Mouse (Mus musculus) gastrocnemius, postnatal 4 days (tissue): ENCODE results near the gene Ago4. TPM values are rescaled to one million over a fixed set of nuclear protein-coding genes. Genes with fewer than 3 reads are reported as not detected.

Experiments
- DNase-seq, 2 experiments: peaks; one replicate each; pipeline ENCODE4 v3.0.0; 2021 to 2022; ENCODE audit warnings: low spot score in 2 of 2, mixed read lengths in 2 of 2
- microRNA-seq: library from miRNA; unstranded; fragments of <30 nt; microRNA quantifications from one replicate; pipeline ENCODE4 v1.2.0, GENCODE M21; 2021
- total RNA-seq, 2 experiments: library from RNA; stranded (reverse); gene quantifications; 2 replicates each; pipeline ENCODE4 v1.2.3; 2021

Ago4 gene
- total RNA-seq, 2 experiments from 2014 or later = 2.9 to 3.2 TPM

DNA sequence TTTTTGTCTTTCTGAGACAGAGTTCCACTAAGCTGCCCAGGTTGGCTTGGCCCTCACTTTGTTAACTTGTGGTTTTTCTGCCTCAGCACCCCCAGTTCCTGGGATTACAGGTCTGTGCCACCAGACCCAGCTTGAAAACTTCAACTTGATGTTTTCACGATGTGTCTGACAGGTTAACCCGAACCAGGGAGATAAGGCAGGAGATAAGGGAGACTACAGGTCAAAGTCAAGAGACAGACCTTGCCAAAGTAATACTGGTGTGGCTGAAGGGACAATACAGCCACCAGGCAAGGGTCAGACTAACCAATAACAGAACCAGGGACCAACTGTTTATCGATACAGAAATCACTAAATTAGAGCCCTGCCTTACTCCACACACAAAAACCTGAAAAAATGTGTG, 53.0 kb downstream of the Ago4 start:
- DNase-seq = no peak

DNA sequence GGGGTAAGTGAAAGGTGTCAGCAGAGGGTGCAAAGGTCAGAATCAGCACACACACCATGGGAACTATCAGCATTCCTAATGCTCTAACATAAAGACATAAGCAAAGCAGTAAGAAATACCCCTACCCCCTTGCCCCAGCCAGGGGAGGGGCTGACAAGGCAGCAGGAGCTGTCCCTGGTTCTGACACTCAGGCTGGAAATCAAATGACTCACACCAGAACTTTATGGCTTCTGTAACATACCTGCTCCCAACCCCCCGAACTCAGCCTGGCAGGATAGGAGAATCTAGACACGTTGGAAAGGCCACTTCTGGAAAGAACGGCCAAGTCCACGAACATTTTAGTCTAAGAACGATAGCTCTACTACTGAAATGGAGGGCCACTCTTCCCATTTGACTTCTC, 60.2 kb downstream of the Ago4 start:
- DNase-seq = no peak

DNA sequence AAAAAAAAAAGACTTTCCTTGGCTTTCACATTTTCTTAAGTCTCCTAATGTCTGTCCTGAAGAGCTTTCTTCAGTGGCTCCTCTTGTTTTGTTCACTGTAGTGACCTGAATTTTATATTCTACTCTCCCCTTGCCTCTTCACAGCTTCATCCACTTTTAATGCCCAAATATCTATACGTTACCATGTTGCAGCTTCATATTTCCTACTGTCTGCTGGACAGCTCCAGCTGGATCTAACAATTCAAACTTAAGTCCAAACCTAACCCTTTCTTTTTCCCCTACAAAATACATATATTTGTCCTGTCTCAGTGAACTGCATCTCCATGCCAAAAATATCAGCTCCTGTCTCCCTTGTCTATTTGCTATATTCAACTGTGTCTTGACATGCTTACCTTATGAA, 63.9 kb downstream of the Ago4 start:
- DNase-seq = no peak

GRCm38 (mm10) chr4:126468925-126469324, 64.3 kb downstream of the Ago4 start:
- DNase-seq = no peak

DNA sequence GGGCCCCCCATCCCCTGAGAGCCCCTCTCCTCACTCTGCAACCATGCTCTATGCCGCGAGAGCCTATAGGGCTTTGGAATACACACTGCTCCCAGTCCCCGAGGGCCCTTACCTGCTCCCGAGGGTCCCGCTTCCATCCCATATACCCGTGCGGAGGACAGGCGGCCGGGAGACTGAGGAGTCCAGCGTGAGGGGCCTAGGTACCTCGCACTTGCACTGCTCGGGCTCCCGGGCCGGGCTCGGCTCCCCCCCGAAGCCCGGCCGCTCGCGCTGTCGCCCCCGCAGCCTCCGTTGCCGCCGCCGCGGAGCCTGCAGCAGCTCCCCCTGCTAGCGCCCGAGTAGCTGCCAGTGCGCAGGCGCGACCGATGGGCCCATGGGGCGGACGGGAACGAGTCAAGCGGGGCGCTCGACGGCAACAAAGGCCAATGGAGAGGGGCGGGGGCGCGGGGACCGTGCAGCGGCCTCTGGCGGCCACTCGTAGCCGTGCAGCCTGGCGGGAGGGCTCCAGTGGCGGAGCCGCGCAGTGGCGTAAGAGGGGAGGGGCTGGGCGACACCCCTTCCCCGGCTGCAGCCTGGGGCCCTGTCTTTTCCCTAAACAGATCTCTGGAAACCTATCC, 64.9 kb downstream of the Ago4 start, which contains the start of gene Ago1:
TSS of gene Ago1 (minus strand) at position 299 of the 617 bp plus-strand sequence.
- DNase-seq = peak; percentile 95 to 97

- DNase-seq = peak; percentile 24 to 50
Observed at GRCm38 (mm10) chr4:126467721-126468284, 65.5 kb downstream of the Ago4 start.

GRCm38 (mm10) chr4:126466251-126466750, 67.0 kb downstream of the Ago4 start:
- DNase-seq = no peak

DNA sequence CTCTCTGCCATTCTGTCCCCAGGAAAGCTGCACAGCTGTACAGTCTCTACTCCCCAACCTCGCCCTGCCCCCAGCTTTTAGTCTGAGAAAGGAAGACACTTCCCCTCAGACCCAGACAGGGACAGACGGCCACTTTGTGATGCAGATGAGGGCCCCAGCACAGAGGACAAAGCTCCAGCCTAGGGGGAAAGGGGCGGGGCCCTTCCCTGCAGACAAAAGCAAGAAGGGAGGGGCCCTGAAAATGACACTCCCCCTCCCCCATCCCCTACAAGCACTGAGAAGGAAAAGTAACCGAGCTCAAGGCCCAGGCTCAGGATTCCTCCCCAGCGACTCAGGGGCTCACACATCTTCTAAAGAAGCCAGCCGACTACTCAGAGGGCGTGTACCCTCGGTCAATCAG, 67.4 kb downstream of the Ago4 start:
- peak in 1 of 2 experiments; percentile 16 for DNase-seq

DNA sequence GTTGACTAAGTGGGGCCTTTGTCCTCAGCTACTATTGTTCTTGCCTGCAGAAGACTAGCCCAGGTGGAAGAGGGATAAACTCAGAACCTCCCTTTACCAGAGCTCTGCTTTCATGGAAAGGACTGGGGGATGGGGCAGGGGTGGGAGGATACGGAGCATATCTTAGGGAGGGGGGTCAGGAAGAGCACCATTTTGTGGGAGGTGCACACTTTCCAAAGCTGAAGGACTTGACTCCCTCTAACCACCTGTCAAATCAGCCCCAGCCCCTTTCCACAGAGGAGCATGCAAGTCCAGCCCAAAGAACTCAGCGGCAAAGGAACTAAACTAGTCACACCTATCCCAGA, 68.4 kb downstream of the Ago4 start:
- DNase-seq = no peak

GRCm38 (mm10) chr4:126464189-126464891, 68.9 kb downstream of the Ago4 start:
- no peak for DNase-seq

- DNase-seq = no peak
Observed at GRCm38 (mm10) chr4:126455441-126455840, 77.8 kb downstream of the Ago4 start.

DNA sequence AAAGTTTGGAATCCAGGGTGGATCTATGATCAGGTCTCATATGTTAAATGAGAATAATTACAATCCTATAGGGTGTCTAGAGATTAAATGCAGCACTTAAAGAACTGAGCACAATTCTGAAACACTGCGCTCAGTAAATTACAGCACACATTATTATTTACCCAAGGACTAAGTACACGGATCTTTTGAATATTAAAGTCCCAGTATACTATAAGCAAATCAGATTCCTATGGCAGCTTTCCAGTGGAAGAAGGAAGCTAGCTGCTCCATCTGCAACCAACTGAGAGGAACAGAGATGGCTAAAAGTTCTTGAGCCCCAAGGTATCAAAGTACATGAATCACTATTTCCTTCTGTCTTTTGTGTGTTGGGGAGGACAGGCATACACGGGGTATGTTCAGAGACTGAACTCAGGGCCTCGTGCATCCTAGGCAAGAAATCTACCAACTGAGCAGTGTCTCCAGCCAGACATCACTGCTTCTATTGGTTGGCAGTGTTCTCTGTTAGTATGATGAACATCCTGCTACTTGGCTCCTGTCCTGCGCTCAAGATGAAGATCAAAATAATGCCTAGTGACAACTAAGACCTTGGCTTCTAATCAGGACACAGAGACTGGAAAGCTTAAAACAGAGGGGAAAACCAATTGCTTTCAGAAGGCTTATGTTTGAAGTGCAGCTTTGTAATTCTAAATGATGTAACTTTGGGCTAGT, 78.6 kb downstream of the Ago4 start:
- no peak for DNase-seq

DNA sequence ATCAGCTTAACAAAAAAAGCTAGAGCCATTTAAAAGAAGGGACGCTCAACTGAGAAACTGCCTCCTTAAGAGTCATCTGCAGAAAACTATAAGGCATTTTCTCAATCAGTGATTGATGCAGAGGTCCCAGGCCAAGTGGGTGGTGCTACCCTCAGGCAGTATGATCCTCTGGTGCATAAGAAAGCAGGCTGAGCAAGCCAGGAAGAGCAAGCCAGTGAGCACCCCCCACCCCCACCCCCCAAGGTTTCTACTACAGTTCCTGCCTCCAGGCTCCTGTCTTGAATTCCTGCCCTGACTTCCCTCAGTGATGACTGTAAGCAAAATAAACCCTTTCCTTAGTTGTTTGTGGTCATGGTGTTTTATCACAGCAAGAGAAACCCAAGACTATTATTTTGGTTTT, 83.0 kb downstream of the Ago4 start:
- no peak for DNase-seq

- no peak for DNase-seq
Observed at GRCm38 (mm10) chr4:126447126-126447525, 86.1 kb downstream of the Ago4 start.

DNA sequence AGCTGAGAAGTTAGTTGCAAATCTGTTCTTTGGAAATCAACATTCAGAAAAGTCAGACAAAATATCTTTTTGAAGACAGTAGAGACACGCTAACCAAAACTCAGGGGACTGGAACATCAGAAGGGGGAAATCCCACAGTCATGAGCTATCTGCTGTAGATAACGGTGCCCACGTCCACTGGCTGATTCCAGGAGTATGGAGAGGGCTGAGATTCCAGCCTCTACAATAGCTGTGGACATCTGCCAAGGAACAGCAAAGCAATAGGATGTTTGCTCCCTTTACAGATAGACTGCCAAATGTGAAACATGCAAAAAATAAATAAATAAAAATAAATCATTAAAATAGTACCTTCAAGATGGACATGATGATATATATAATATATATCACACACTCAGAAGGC, 88.7 kb downstream of the Ago4 start:
- DNase-seq = no peak

Small RNA genes within 50 kb of the gene (microRNA-seq; reads per million reads assigned to microRNA genes)
- not detected for gene Mir7119

Other genes with a start within 250 kb of the Ago4 start
- 10 to 100 TPM in 1 of 2 experiments, 1 to 10 TPM in 1; 7.0 to 10.1 TPM for gene Col8a2, start 246.7 kb downstream of the Ago4 start, total RNA-seq
- gene Adprhl2, start 211.8 kb downstream of the Ago4 start, total RNA-seq = 10 to 100 TPM; 20.8 to 21.2 TPM
- 1 to 10 TPM; 1.2 to 1.6 TPM for gene Tekt2, start 207.8 kb downstream of the Ago4 start, total RNA-seq
- 10 to 100 TPM; 14.1 to 17.5 TPM for gene Ago3, start 103.9 kb downstream of the Ago4 start, total RNA-seq
- 10 to 100 TPM; 16.8 to 17.0 TPM for gene Ago1, start 64.9 kb downstream of the Ago4 start, total RNA-seq
- gene Clspn, start 23.5 kb upstream of the Ago4 start, total RNA-seq = 10 to 100 TPM; 12.0 to 12.9 TPM
- gene 5730409E04Rik, start 76.3 kb upstream of the Ago4 start, total RNA-seq = 10 to 100 TPM; 12.4 to 13.0 TPM
- gene Psmb2, start 144.2 kb upstream of the Ago4 start, total RNA-seq = 100 to 1,000 TPM; 136 to 164 TPM
- not detected for gene Tfap2e, start 202.8 kb upstream of the Ago4 start, total RNA-seq
- gene Ncdn, start 220.0 kb upstream of the Ago4 start, total RNA-seq = 10 to 100 TPM; 18.8 to 19.4 TPM
- 10 to 100 TPM; 28.6 to 30.6 TPM for gene AU040320, start 220.1 kb upstream of the Ago4 start, total RNA-seq